Mouse (Mus musculus): ENCODE data around the gene Hdac4.

GRCm38 (mm10) chr1:92109221-92109620 is 86.3 kb downstream of the Hdac4 start:
- TF ChIP-seq CTCF (IDR thresholded peaks at IDR 0.05; ENCODE audit: low read depth, low read length) (no peak), POLR2A (IDR thresholded peaks at IDR 0.05; ENCODE audit: borderline replicate concordance, low read depth, low read length) (no peak)

Data from bone marrow macrophage, adult 2 months (primary cell).